Mouse (Mus musculus) liver, embryonic 13.5 days (tissue): ENCODE results near the gene Rtbdn. TPM values are rescaled to one million over a fixed set of nuclear protein-coding genes. Genes with fewer than 3 reads are reported as not detected.

Experiments used
- ATAC-seq: fragments of 200-750 bp; cut with Nextera tagmentation; 2 replicates; pipeline ENCODE4 v1.8.0; 2017; ENCODE audit warnings: low read depth, mild to moderate bottlenecking, moderate number of reproducible peaks, moderate library complexity
- DNase-seq: peaks from one replicate; pipeline ENCODE4 v3.0.0; 2022
- H3K27ac ChIP-seq: fragments of 300-500 bp; sonication (generic); 2 replicates; pipeline ENCODE4 v1.5.1; 2015; ENCODE audit warnings: moderate library complexity, mild to moderate bottlenecking, inconsistent platforms
- H3K27me3 ChIP-seq: fragments of 300-500 bp; sonication (generic); 2 replicates; pipeline ENCODE4 v1.6.1; 2015; ENCODE audit warnings: mild to moderate bottlenecking, inconsistent platforms
- H3K36me3 ChIP-seq: fragments of 300-500 bp; sonication (generic); 2 replicates; pipeline ENCODE4 v1.6.1; 2015; ENCODE audit warnings: mild to moderate bottlenecking, inconsistent platforms
- H3K4me1 ChIP-seq: fragments of 300-500 bp; sonication (generic); replicated peaks from 2 replicates; pipeline ENCODE4 v1.6.1; 2015; ENCODE audit warnings: inconsistent platforms
- H3K4me2 ChIP-seq: fragments of 300-500 bp; sonication (generic); 2 replicates; pipeline ENCODE4 v1.6.1; 2015; ENCODE audit warnings: inconsistent platforms, mild to moderate bottlenecking, moderate library complexity
- H3K4me3 ChIP-seq: fragments of 300-500 bp; sonication (generic); replicated peaks from 2 replicates; pipeline ENCODE4 v1.5.1; 2015; ENCODE audit warnings: mild to moderate bottlenecking, inconsistent platforms
- H3K9ac ChIP-seq: fragments of 300-500 bp; sonication (generic); 2 replicates; pipeline ENCODE4 v1.6.1; 2015; ENCODE audit warnings: mild to moderate bottlenecking, inconsistent platforms
- H3K9me3 ChIP-seq: fragments of 300-500 bp; sonication (generic); replicated peaks from 2 replicates; pipeline ENCODE4 v1.6.1; 2016; ENCODE audit warnings: inconsistent platforms
- WGBS: fragments of 180-500 bp; shearing (Covaris S2); methylation state at CpG from one replicate; pipeline ENCODE4 v1.1.7; 2015; ENCODE audit not compliant: insufficient replicate concordance; 5-methylcytosine and 5-hydroxymethylcytosine counted together
- polyA plus RNA-seq: library from polyadenylated mRNA; unstranded; fragments of >200 nt; fragmentation: Nextera tagmentation; extraction: Ambion mirVana; gene quantifications from 2 replicates; pipeline ENCODE4 v1.2.1, GENCODE M21; 2015

Rtbdn gene
- polyA plus RNA-seq, 1 experiment from 2014 or later: 0.33 TPM

DNA sequence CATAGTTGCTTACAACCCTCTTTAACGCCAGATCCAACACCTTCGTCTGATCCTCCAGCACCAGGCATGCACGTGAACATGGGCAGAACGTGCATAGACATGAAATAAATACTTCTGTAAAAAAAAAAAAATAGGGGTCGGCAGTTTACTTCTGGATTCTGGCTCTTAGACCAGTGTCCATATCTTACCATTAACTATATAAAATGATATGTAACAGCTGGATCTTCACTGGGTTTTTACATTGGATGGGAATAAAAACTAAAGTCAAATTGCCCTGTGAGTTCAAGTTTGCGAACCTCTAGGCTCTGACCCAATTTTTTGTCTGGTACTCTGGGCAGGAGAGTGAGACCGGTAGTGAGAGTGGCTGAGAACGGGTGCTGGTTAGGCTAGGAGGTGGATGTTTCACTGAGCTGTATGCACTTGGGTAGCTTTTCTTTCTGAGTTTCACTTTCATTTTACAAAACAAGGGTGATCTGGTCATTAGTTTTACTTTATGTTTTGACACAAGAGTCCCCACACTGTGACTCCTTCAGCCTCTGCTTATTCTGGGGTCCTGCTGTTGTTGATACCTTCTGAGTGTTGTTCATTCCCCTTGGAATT lies 27.9 kb downstream of the Rtbdn start:
- peaks cover 53% of the 10 kb centered on the region for H3K36me3 ChIP-seq
- peak overlapping the region; percentile 76 for H3K4me3 ChIP-seq
- ATAC-seq: no peak
- no peak for DNase-seq
- H3K4me2 ChIP-seq: peak overlapping the region; percentile 99
- H3K27me3 ChIP-seq: no peaks in the 10 kb centered on the region
- H3K9ac ChIP-seq: peak overlapping the region; percentile 96
- no peaks in the 10 kb centered on the region for H3K9me3 ChIP-seq
- H3K4me1 ChIP-seq: peaks cover 91% of the 10 kb centered on the region
- H3K27ac ChIP-seq: peak overlapping the region; percentile 99
- 71% methylated on average over 8 of the region's 8 CpGs for WGBS

DNA sequence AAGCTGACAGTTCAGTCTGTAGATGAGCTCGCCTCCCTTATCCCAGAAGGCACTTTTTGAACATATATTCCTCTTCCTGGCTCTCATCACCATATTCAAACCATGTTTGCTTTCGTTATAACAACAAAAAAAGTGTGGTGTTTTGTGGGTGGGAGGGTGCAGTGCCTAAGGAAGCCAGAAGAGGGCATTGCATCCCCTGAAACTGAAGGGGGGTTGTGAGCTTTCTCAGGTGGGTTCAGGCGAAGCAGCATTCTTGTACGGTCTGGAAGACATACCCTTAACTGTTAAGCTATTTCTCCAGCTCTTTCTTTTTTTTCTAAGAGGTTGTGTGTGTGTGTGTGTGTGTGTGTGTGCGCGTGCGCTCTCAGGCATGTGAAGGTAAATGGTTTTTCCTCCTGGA lies 28.6 kb downstream of the Rtbdn start:
- peaks cover 48% of the 10 kb centered on the region for H3K36me3 ChIP-seq

DNA sequence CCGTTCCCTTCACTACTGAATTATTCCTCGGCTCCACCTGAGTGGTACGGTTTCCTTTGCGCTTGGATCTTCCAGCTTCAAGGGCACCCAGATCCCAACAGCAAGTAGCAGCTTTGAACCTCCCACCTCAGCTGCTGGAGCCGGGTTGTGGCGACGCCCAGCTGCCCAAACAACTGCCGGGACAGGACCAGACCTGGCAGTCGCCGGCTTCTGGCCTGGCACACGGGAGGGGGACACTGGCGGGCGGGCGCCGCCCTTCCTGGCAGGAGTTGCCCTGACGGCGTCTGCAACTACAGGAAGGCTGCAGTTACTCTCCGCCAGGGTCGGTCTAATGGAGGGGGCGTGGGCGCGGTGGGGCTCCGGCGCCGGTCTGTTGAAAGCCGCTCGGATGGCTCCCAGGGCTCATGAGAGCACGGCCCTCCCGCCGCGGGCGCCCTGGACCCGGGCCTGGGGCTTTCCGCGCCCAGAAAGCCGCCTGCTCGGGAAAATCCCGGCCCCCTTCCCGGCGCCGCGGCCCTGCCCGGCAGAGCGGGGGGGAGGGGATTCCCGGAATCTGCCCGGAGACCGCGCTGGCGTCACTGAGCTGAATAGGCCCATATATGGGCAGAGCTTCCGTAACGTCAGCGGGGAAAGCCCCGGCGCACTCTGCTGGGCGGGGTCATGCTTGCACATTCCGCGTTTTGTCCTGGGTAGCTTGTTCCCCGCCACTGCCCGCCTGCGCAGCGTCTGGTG lies 29.4 kb downstream of the Rtbdn start:
- Histone ChIP-seq H3K4me2 (peak overlapping the region; percentile 99), H3K27ac (peak overlapping the region; percentile 99), H3K27me3 (no peaks in the 10 kb centered on the region), H3K4me3 (peak overlapping the region; percentile 76), H3K4me1 (peaks cover 99% of the 10 kb centered on the region), H3K9ac (peak overlapping the region; percentile 96), H3K36me3 (peaks cover 41% of the 10 kb centered on the region), H3K9me3 (no peaks in the 10 kb centered on the region)
- under 1% methylated on average over 61 of the region's 61 CpGs for WGBS
- peak; percentile 75 for ATAC-seq
- peak; percentile 91 for DNase-seq

More for the DNA sequence above, 28.6 kb downstream of the Rtbdn start:
- peak overlapping the region; percentile 99 for H3K27ac ChIP-seq
- H3K4me2 ChIP-seq: peak overlapping the region; percentile 99
- peak overlapping the region; percentile 76 for H3K4me3 ChIP-seq
- DNase-seq (peak; percentile 69), ATAC-seq (no peak)
- no peaks in the 10 kb centered on the region for H3K27me3 ChIP-seq
- WGBS: 27% methylated on average over 7 of the region's 7 CpGs
- peaks cover 97% of the 10 kb centered on the region for H3K4me1 ChIP-seq
- H3K9me3 ChIP-seq: no peaks in the 10 kb centered on the region
- H3K9ac ChIP-seq: peak overlapping the region; percentile 96

DNA sequence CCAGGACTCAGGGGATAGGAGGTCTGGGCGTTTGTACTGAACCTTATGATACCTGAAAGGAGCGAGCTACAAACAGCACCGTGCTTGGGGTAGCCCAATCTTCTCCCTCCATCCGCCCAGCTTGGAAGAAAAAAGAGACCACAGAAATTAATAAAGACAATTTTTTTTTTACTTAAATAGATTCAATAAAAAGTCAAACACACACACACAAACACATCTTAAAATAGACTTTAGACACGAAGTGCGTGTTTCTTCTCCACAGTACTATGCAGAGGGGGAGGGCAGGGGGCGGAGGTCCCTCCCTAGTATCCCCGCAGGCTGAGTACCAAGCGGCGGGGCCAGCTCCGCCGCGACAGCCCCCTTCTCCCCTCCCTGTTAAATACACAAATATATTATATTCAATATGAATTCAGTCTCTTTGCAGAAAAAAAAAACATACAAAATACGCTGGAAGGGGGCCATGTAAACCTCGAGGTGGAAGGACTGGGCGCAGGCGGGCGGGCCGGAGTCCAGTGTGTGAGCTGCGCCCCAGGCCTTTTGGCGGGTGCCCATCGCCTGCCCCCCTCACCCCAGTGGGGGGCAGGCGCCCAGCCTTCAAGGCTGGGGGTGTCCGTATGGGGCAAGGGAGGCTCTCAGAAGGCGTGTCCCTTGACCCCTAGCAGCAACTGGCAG lies 30.1 kb downstream of the Rtbdn start:
- WGBS: 1% methylated on average over 25 of the region's 25 CpGs
- peaks cover 99% of the 10 kb centered on the region for H3K4me1 ChIP-seq
- DNase-seq: no peak

DNA sequence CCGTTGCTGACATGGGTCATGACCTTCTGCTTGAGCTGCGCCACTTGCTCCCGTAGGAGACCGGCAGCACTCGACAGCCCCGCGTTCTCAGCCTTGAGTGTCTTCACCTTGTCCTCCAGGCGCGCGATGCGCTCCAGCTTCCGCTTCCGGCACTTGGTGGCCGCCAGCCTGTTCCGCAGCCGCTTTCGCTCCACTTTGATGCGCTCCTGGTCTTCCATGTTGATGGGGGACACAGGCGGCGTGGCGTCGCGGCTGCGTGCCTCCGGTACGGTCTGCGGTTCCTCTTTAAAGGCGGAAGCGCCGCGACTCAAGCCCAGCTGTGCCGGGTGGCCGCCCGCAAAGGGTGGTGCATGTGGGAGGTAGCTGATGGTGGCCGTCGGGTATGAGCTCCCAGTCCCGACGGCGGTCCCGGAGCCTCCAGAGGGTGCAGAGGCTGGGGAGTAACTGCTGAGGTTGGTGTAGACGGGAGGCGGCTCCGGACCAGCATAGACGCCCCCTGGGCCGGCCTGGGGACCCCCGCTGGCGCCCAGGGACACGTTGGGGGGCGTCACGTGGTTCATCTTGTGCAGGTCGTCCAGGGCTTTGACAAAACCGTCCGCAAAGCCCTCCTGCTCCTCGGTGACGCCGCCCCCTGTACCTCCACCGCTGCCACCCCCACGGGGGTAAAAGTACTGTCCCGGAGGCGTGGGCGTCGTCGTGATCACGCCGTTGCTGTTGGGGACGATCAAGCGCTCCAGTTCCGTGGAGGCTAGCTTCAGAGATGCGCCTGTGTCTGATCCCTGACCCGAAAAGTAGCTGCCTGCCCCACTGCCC lies 30.9 kb downstream of the Rtbdn start:
- under 1% methylated on average over 69 of the region's 70 CpGs for WGBS
- ATAC-seq (no peak), DNase-seq (peak; percentile 62)
- Histone ChIP-seq H3K4me2 (peak overlapping the region; percentile 99), H3K36me3 (peaks cover 27% of the 10 kb centered on the region), H3K9ac (peak overlapping the region; percentile 96), H3K4me1 (peaks cover 99% of the 10 kb centered on the region), H3K27ac (peak overlapping the region; percentile 99), H3K9me3 (no peaks in the 10 kb centered on the region), H3K27me3 (no peaks in the 10 kb centered on the region), H3K4me3 (peak overlapping the region; percentile 76)

More for the DNA sequence above, 30.1 kb downstream of the Rtbdn start:
- peaks cover 34% of the 10 kb centered on the region for H3K36me3 ChIP-seq
- no peaks in the 10 kb centered on the region for H3K27me3 ChIP-seq
- ATAC-seq: no peak
- H3K27ac ChIP-seq: peak overlapping the region; percentile 99
- H3K9me3 ChIP-seq: no peaks in the 10 kb centered on the region
- H3K4me3 ChIP-seq: peak overlapping the region; percentile 76
- peak overlapping the region; percentile 96 for H3K9ac ChIP-seq
- peak overlapping the region; percentile 99 for H3K4me2 ChIP-seq

DNA sequence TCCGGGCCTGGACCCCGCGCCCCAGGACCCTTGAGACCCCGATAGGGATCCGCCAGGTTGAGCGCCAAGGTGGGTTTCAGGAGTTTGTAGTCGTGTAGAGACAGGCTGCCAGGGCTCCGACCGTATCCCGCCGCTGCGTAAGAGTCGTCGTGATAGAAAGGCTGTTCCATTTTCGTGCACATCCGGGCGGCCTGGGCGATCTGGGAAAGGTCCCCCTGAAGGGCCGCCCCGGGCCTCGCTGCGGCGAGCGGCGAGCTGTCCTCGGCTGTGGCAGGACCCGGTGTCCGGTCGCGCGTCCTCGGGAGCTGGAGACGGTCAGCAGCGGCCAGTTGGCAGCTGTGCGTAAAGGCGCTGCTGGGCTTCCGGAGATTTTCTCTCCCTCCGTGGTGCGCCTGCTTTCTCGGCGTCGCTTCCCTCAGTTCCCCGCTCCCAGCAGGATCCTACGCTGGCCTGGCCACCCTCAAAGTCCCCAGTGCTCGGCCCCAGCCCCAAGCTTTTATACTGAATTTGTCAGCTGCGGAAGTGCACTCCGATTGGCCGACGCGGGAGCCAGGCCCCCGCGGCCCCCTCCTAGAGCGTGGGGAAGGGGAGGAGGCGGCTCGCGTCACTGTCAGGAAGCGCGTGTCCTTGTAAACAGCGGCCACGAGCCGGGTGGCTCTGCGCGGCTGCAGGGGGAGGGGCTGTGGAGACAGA lies 31.6 kb downstream of the Rtbdn start, which contains the start of gene Junb:
Gene Junb (minus strand): TSS at position 471 of the 693 bp plus-strand sequence.
- H3K9ac ChIP-seq: peak within 1 kb of the TSS; percentile 96
- peaks cover 19% of the 10 kb centered on the region for H3K36me3 ChIP-seq
- peak within 1 kb of the TSS; percentile 76 for H3K4me3 ChIP-seq
- no peaks in the 10 kb centered on the region for H3K27me3 ChIP-seq
- peaks cover 99% of the 10 kb centered on the region for H3K4me1 ChIP-seq
- DNase-seq (peak; percentile 82), ATAC-seq (peak; percentile 26)
- peak within 1 kb of the TSS; percentile 99 for H3K27ac ChIP-seq
- H3K4me2 ChIP-seq: peak within 1 kb of the TSS; percentile 99
- H3K9me3 ChIP-seq: no peaks in the 10 kb centered on the region
- under 1% methylated on average over 63 of the region's 63 CpGs for WGBS

DNA sequence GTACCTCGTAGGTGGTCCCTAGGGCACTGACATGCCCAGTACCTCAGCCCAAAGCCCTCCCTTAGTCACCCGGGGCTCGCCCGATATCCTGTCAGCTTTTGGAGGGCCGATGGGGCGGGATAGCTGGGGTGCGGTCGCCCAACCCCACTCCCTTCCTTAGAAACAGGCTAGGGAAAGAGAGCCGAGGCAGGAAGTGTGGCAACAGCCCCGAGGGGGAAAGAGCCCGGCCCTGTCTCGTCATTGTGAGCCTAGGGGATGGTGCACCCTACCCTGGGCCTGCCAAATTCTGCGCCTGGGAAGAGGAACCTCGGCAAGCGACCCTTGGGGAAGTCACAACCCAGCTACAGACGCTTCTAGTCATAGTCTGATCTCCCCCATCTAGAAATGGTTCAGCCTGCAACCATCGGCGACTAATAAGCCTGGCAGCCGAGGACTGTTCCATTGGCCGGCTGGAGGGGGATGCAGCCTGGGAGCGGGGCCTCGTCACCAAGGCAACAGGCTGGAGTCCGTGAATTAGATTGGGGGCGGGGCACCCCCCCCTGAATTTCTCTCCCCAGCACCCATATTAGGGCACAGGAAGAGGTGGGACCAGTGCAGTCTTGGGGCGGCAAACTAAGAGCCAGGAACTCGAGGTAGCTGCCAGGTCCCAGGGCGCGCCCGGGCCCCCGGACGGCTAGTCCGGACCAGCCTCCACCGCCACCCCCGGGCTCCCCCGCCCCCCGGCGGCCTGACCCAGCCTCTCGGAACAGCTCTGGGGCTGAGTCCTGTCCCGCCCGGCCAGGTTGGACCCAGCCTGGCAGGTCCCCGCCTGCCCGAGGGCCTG lies 33.0 kb downstream of the Rtbdn start:
- peak overlapping the region; percentile 96 for H3K9ac ChIP-seq
- H3K36me3 ChIP-seq: peaks cover 5% of the 10 kb centered on the region
- H3K4me3 ChIP-seq: peak overlapping the region; percentile 76
- WGBS: 5% methylated on average over 38 of the region's 42 CpGs
- peak overlapping the region; percentile 99 for H3K27ac ChIP-seq
- DNase-seq (peak; percentile 87), ATAC-seq (peak; percentile 29)
- H3K27me3 ChIP-seq: no peaks in the 10 kb centered on the region
- peak overlapping the region; percentile 99 for H3K4me2 ChIP-seq
- H3K4me1 ChIP-seq: peaks cover 99% of the 10 kb centered on the region
- H3K9me3 ChIP-seq: no peaks in the 10 kb centered on the region

DNA sequence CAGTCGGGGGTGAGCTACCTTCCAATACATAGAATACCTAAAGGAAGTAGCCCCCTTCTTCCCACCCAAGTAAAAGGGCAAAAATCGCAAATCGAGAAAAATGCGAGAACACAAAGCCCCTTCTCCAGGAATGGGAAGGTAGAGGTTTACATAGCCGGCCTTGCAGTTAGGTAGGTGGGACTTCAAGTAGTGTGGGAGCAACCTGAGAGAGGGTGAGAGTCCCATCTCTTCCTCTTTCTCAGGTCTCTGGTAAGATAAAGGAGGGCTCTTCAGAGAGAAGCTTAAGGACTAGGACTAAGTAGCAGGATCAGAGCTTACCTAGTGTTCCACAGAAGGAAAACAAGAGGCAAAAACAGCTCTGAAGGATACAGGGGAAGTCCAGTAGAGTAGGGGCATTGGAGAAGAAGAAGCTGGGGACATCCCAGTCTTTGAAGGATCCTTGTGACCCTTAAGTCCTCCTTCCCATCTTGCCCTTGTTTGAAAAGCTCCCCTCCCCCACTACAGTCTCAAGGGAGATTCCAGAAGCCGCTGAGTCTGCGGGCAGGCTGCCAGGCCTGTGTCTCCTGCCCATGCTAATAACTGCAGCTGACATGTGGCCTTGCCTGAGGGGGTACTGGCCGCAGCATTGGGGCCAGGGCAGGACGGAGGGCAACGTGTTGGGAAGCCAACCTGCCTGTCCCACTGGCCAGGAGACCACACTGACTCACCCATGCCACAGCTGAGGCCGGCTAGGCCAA lies 34.0 kb downstream of the Rtbdn start:
- no peak for DNase-seq
- Histone ChIP-seq H3K36me3 (no peaks in the 10 kb centered on the region), H3K4me2 (peak overlapping the region; percentile 99), H3K27ac (peak overlapping the region; percentile 99), H3K9ac (peak overlapping the region; percentile 96; the same call in 1 of the 2 replicates), H3K9me3 (no peaks in the 10 kb centered on the region), H3K27me3 (no peaks in the 10 kb centered on the region), H3K4me3 (peak overlapping the region; percentile 76; the same call in 1 of the 2 replicates), H3K4me1 (peaks cover 99% of the 10 kb centered on the region)
- 50% methylated on average over 11 of the region's 11 CpGs for WGBS
- ATAC-seq: no peak

DNA sequence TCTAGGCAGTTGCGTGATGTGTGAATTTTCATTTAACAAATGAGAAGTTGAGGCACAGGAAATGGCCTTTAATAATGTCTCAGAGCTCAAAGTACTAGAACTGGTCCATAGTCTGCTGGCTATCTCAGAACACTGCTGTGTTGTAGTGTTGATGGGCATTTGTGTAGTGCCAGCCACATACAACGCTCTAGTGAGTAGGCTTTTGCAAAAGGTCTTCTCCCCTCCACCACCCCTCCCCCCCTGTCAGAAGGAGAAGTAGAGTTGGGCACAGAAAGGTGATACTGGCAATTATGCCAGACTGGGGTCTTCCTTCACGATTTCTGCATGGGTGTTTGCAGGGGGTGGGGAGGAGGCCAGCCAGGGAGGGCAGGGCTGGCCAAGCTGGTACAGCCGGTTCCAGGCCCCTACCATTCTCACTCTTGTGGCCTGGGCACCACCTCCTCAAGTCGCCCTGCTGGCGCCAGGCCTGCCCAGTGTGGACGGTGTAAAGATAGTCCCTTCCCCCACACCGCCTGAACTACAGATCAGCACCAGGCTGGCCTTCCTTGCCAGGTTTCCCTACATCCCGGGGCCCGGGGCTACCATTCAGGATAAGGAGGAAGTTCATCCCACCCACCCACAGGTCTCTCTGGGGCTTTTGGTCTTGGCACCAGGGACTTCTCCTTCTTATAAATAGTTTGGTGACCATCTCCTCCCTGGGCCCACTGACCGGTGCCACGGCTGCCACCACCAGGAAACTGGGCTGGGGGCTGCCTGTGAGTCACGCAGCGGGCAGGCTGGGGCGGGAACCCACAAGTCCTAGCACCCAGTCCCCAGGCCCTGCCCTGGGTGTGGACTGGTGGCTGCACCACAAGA lies 35.1 kb downstream of the Rtbdn start:
- 52% methylated on average over 15 of the region's 15 CpGs for WGBS
- no peaks in the 10 kb centered on the region for H3K36me3 ChIP-seq
- no peak for ATAC-seq
- peak overlapping the region; percentile 99 for H3K27ac ChIP-seq
- no peaks in the 10 kb centered on the region for H3K9me3 ChIP-seq
- H3K4me3 ChIP-seq: no peak overlapping the region
- peak overlapping the region; percentile 41 for H3K9ac ChIP-seq
- peaks cover 100% of the 10 kb centered on the region for H3K4me1 ChIP-seq
- DNase-seq: no peak
- H3K4me2 ChIP-seq: no peak overlapping the region
- no peaks in the 10 kb centered on the region for H3K27me3 ChIP-seq
